Mouse (Mus musculus) olfactory bulb, adult 2 months (tissue): Measurements from ENCODE around the gene Anks6. TPM values are rescaled to one million over a fixed set of nuclear protein-coding genes. Genes with fewer than 3 reads are reported as not detected.

Experiments used
- H3K27ac ChIP-seq: fragments of 200-500 bp; 2 replicates; pipeline ENCODE4 v1.5.1; 2012; ENCODE audit warnings: low read depth, low read length; ENCODE audit not compliant: insufficient read depth
- H3K4me1 ChIP-seq: fragments of 200-500 bp; 2 replicates; pipeline ENCODE4 v1.6.1; 2012; ENCODE audit warnings: low read length; ENCODE audit not compliant: control insufficient read depth, insufficient read depth
- H3K4me3 ChIP-seq: fragments of 200-500 bp; 2 replicates; pipeline ENCODE4 v1.5.1; 2012; ENCODE audit warnings: mild to moderate bottlenecking, low read depth, low read length, moderate library complexity; ENCODE audit not compliant: insufficient read depth
- CTCF ChIP-seq: fragments of 200-500 bp; IDR thresholded peaks from 2 replicates; pipeline ENCODE4 v1.5.1; 2012; ENCODE audit warnings: low read depth, mild to moderate bottlenecking, low read length, moderate library complexity; ENCODE audit not compliant: insufficient read depth
- POLR2A ChIP-seq: fragments of 200-500 bp; IDR thresholded peaks from 2 replicates; pipeline ENCODE4 v1.6.1; 2012; ENCODE audit warnings: mild to moderate bottlenecking, low read depth, low read length, moderate library complexity; ENCODE audit not compliant: insufficient read depth
- WGBS: fragments of 180-500 bp; shearing (Covaris S2); methylation state at CpG from one replicate; pipeline ENCODE4 v1.1.7; 2018; 5-methylcytosine and 5-hydroxymethylcytosine counted together
- polyA plus RNA-seq: library from polyadenylated mRNA; stranded (reverse); fragments of >200 nt; gene quantifications from 2 replicates; pipeline ENCODE4 v1.2.4, GENCODE M21; 2012; ENCODE audit warnings: low replicate concordance; ENCODE audit not compliant: missing spikeins, insufficient read depth, insufficient read length

Anks6 gene
- polyA plus RNA-seq, 1 experiment, result not detected

GRCm38 (mm10) chr4:46988257-46988656 is 69.0 kb downstream of the Anks6 start:
- H3K4me3 ChIP-seq, result no peak overlapping the region
- TF ChIP-seq POLR2A (no peak), CTCF (no peak)
- H3K27ac ChIP-seq, result no peak overlapping the region
- WGBS, result 73% methylated on average over 3 of the region's 3 CpGs
- H3K4me1 ChIP-seq, result peaks cover 22% of the 10 kb centered on the region

DNA sequence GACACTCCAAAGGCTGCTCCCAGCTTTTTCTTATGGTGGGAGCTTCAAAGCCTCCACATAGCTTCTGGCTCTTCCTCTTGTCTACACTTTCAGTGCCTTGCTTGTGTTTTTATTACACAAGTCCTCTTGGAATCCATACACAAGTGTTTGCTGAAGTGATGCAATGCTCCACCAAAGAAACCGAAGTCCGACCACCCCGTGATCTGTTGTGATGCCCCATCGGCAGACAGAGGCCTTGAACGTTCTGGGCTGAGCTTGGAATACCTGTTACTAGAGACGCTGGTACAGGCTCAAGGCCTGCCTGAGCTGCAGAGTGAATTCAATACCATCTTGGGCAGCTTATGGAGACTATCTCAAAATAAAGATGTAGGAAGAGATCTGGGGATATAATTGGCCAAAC is 69.4 kb downstream of the Anks6 start:
- Histone ChIP-seq H3K4me3 (no peak overlapping the region), H3K27ac (no peak overlapping the region), H3K4me1 (peaks cover 22% of the 10 kb centered on the region)
- TF ChIP-seq CTCF (no peak), POLR2A (no peak)
- 95% methylated on average over 6 of the region's 6 CpGs for WGBS

DNA sequence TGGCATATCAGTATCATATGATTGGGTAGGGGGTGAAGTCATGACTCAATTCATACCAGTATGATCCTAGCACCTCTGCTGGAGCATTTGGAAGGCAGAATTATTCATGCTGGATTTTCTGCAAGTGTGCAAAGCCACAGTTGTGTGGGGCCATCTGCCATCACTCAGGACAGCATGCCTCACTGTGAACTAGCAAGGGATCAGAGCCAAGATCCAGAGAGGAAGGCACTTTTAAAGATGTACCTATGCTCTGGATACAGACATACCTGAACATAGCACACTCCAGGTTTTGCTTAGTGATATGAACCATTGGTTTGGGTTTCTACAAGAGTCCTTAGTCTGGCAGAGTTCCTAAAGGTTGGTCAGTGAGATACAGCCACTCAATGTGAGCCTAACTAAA is 71.2 kb downstream of the Anks6 start:
- no peak for TF ChIP-seq CTCF
- TF ChIP-seq POLR2A, result no peak
- Histone ChIP-seq H3K27ac (no peak overlapping the region), H3K4me1 (peaks cover 20% of the 10 kb centered on the region), H3K4me3 (no peak overlapping the region)

DNA sequence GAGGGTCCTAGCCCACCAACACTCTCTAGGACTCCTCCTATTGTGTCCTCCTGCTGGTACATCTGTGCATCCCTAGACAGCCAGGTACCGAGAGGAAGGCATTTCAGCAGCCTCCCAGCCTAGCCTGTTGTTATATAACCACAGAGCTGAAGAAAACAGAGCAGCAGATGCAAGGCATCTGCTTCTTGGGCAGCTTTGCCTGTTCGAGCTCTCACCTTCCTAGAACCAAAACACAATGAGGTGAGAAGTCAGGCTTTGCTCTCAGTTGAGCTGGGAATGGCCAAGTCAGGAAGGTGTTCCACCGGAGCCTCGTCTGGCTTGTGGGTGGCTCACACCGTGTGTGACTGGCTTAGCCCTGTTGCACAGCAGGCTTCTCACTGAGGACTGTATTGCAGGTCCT is 74.3 kb downstream of the Anks6 start:
- 74% methylated on average over 5 of the region's 5 CpGs for WGBS
- H3K4me1 ChIP-seq, result peaks cover 2% of the 10 kb centered on the region; the same call in 1 of the 2 replicates
- TF ChIP-seq CTCF (no peak), POLR2A (no peak)
- H3K4me3 ChIP-seq, result no peak overlapping the region
- H3K27ac ChIP-seq, result no peak overlapping the region

DNA sequence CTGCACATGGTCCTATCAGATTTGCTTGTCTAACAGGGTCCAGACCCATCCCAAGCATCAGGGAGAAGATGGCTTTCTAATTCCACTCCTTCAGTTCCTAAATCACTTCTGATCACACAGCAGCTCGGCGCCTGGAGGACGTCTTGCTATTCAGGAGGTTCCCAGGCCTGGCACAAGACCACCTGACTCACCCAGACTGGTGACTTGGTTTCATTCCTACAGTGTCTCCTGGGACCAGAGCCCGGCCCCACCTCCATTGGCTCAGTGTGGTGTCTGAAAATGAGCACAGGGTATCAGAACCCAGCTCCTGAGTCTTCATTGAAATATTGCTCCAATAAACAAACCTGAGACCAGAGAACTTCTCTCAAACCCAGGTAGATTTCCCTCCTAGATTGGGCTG is 75.1 kb downstream of the Anks6 start:
- H3K4me1 ChIP-seq, result peaks cover 2% of the 10 kb centered on the region
- H3K4me3 ChIP-seq, result no peak overlapping the region
- no peak overlapping the region for H3K27ac ChIP-seq
- no peak for TF ChIP-seq CTCF
- TF ChIP-seq POLR2A, result no peak
- WGBS, result 91% methylated on average over 4 of the region's 4 CpGs

- peaks cover 4% of the 10 kb centered on the region for H3K4me1 ChIP-seq
- TF ChIP-seq POLR2A (no peak), CTCF (no peak)
- no peak overlapping the region for H3K4me3 ChIP-seq
- 88% methylated on average over 6 of the region's 6 CpGs for WGBS
- no peak overlapping the region for H3K27ac ChIP-seq
Observed at GRCm38 (mm10) chr4:46978371-46978770, 78.9 kb downstream of the Anks6 start.

DNA sequence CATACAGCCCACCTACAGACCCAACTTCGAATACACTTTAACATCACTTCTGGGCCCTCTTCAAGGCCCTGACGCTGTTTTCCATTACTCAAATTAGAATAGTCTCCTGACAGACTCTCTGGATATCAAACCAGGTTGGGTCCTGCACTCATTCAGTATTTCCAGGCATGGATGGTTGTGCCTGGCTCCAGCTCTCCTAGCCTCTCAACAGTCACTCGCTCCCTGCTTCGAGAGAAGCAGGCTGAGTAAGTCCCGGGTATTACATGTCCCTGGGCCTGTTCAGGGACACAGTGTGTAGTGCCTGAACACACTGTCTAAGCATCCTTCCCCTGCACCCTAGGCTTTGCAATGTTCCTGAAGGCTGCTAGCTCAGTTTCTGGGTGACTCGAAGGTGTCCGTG is 80.1 kb downstream of the Anks6 start:
- H3K4me3 ChIP-seq, result no peak overlapping the region
- H3K4me1 ChIP-seq, result peaks cover 4% of the 10 kb centered on the region
- TF ChIP-seq CTCF (no peak), POLR2A (no peak)
- H3K27ac ChIP-seq, result no peak overlapping the region
- 93% methylated on average over 7 of the region's 7 CpGs for WGBS

DNA sequence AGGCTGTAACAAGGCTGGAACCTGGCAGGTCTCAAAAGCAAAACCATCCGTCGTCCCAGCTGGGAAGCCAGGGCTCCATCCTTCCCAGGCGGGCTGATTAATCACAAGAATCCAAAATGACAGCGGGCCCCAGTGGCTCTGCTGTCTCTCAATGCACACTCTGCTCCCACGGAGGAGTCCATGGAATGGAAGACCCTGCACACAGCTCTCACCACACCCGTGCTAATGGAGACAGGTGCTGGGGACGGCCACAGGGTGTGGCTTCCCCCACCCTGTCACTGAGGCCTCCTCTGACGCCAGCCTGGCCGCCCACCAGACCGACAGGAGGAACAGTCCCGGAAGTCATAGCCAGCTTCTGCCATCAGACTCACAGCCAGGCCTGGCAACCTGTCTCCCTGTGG is 80.6 kb downstream of the Anks6 start:
- no peak for TF ChIP-seq CTCF
- TF ChIP-seq POLR2A, result no peak
- no peak overlapping the region for H3K27ac ChIP-seq
- peaks cover 2% of the 10 kb centered on the region for H3K4me1 ChIP-seq
- WGBS, result 91% methylated on average over 11 of the region's 11 CpGs
- no peak overlapping the region for H3K4me3 ChIP-seq

DNA sequence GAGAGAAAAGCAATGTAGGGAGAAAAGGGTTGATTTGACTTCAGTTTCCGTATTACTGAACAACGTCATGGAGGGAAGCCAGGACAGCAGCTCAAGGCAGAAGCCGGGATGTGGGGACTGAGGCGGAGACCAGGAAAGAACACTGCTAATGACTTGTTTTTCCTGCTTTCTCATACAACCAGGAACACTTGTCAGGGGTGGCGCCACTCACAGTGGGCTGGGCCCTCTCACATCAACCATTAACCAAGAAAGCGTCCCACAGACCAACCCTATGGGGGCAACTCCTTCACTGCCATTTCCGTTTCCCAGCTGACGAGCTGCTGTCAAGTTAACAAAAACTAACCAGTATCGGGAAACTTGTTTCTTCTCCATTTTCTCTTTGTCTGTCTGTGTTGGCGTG is 83.9 kb downstream of the Anks6 start:
- H3K4me1 ChIP-seq, result peaks cover 2% of the 10 kb centered on the region
- no peak for TF ChIP-seq POLR2A
- TF ChIP-seq CTCF, result no peak
- no peak overlapping the region for H3K27ac ChIP-seq
- no peak overlapping the region for H3K4me3 ChIP-seq
- 74% methylated on average over 10 of the region's 10 CpGs for WGBS

GRCm38 (mm10) chr4:46967981-46968380 is 89.2 kb downstream of the Anks6 start:
- TF ChIP-seq CTCF (no peak), POLR2A (no peak)
- no peak overlapping the region for H3K4me3 ChIP-seq
- H3K27ac ChIP-seq, result no peak overlapping the region
- 37% methylated on average over 10 of the region's 10 CpGs for WGBS
- peaks cover 6% of the 10 kb centered on the region for H3K4me1 ChIP-seq
